Mouse (Mus musculus): ENCODE measurements around the gene Igsf9.

- no peak for TF ChIP-seq CTCF (IDR thresholded peaks at IDR 0.05)
- TF ChIP-seq EP300 (IDR thresholded peaks at IDR 0.05) = no peak
Measured at GRCm38 (mm10) chr1:172532551-172532950, 51.0 kb downstream of the Igsf9 start.
